Mouse (Mus musculus) limb, embryonic 13.5 days (tissue): ENCODE data around the gene Elmo3. TPM values are rescaled to one million over a fixed set of nuclear protein-coding genes. Genes with fewer than 3 reads are reported as not detected.

ENCODE experiments used
- ATAC-seq: fragments of 200-750 bp; cut with Nextera tagmentation; 2 replicates; pipeline ENCODE4 v1.8.0; 2017; ENCODE audit warnings: low read depth, moderate number of reproducible peaks, moderate TSS enrichment; ENCODE audit not compliant: low FRiP score
- H3K27ac ChIP-seq: fragments of 300-500 bp; sonication (generic); 2 replicates; pipeline ENCODE4 v1.5.1; 2015; ENCODE audit warnings: inconsistent platforms, mild to moderate bottlenecking, moderate library complexity
- H3K27me3 ChIP-seq: fragments of 300-500 bp; sonication (generic); 2 replicates; pipeline ENCODE4 v1.6.1; 2015; ENCODE audit warnings: mild to moderate bottlenecking, inconsistent platforms
- H3K36me3 ChIP-seq: fragments of 300-500 bp; sonication (generic); 2 replicates; pipeline ENCODE4 v1.6.1; 2015; ENCODE audit warnings: inconsistent platforms, mild to moderate bottlenecking, moderate library complexity
- H3K4me1 ChIP-seq: fragments of 300-500 bp; sonication (generic); 2 replicates; pipeline ENCODE4 v1.6.1; 2015; ENCODE audit warnings: inconsistent platforms
- H3K4me2 ChIP-seq: fragments of 300-500 bp; sonication (generic); replicated peaks from 2 replicates; pipeline ENCODE4 v1.6.1; 2015; ENCODE audit warnings: inconsistent platforms, mild to moderate bottlenecking, moderate library complexity
- H3K4me3 ChIP-seq: fragments of 300-500 bp; sonication (generic); 2 replicates; pipeline ENCODE4 v1.5.1; 2015; ENCODE audit warnings: moderate library complexity, mild to moderate bottlenecking, inconsistent platforms
- H3K9ac ChIP-seq: fragments of 300-500 bp; sonication (generic); 2 replicates; pipeline ENCODE4 v1.6.1; 2015; ENCODE audit warnings: mild to moderate bottlenecking, inconsistent platforms
- H3K9me3 ChIP-seq: fragments of 300-500 bp; sonication (generic); 2 replicates; pipeline ENCODE4 v1.6.1; 2016; ENCODE audit warnings: inconsistent platforms
- WGBS: fragments of 180-500 bp; shearing (Covaris S2); methylation state at CpG from one replicate; pipeline ENCODE4 v1.1.7; 2015; 5-methylcytosine and 5-hydroxymethylcytosine counted together
- polyA plus RNA-seq: library from polyadenylated mRNA; unstranded; fragments of >200 nt; fragmentation: Nextera tagmentation; extraction: Ambion mirVana; gene quantifications from 2 replicates; pipeline ENCODE4 v1.2.1, GENCODE M21; 2015

Gene Elmo3
- polyA plus RNA-seq, 1 experiment from 2014 or later, result 3.9 TPM

GRCm38 (mm10) chr8:105306146-105306691 is 818 bp downstream of the Elmo3 start:
- 38% methylated on average over 5 of the region's 5 CpGs for WGBS

GRCm38 (mm10) chr8:105307670-105308069 is 2.3 kb downstream of the Elmo3 start:
- Histone ChIP-seq H3K9ac (no peak overlapping the region), H3K36me3 (peaks cover 79% of the 10 kb centered on the region), H3K4me3 (no peak overlapping the region), H3K4me2 (no peak overlapping the region), H3K27ac (no peak overlapping the region), H3K27me3 (no peaks in the 10 kb centered on the region), H3K9me3 (no peaks in the 10 kb centered on the region), H3K4me1 (peaks cover 24% of the 10 kb centered on the region)
- ATAC-seq, result no peak
- WGBS, result 96% methylated on average over 13 of the region's 13 CpGs

More at GRCm38 (mm10) chr8:105306146-105306691, 818 bp downstream of the Elmo3 start:
- H3K4me3 ChIP-seq, result peak overlapping the region; percentile 40
- peak overlapping the region; percentile 58 for H3K9ac ChIP-seq
- peak overlapping the region; percentile 72 for H3K4me2 ChIP-seq
- H3K27ac ChIP-seq, result peak overlapping the region; percentile 70
- ATAC-seq, result peak; percentile 12; the same call in 1 of the 2 replicates
- no peaks in the 10 kb centered on the region for H3K9me3 ChIP-seq
- peaks cover 79% of the 10 kb centered on the region for H3K36me3 ChIP-seq
- no peaks in the 10 kb centered on the region for H3K27me3 ChIP-seq
- peaks cover 24% of the 10 kb centered on the region for H3K4me1 ChIP-seq

- H3K9me3 ChIP-seq, result no peaks in the 10 kb centered on the region
- ATAC-seq, result no peak
- H3K4me2 ChIP-seq, result no peak overlapping the region
- no peak overlapping the region for H3K27ac ChIP-seq
- peaks cover 81% of the 10 kb centered on the region for H3K36me3 ChIP-seq
- no peaks in the 10 kb centered on the region for H3K27me3 ChIP-seq
- WGBS, result 92% methylated on average over 10 of the region's 10 CpGs
- no peak overlapping the region for H3K9ac ChIP-seq
- H3K4me3 ChIP-seq, result no peak overlapping the region
- H3K4me1 ChIP-seq, result peaks cover 24% of the 10 kb centered on the region
These were observed 3.0 kb downstream of the Elmo3 start for GRCm38 (mm10) chr8:105308428-105308827.

- H3K4me2 ChIP-seq, result no peak overlapping the region
- WGBS, result 81% methylated on average over 15 of the region's 15 CpGs
- no peak overlapping the region for H3K27ac ChIP-seq
- H3K27me3 ChIP-seq, result no peaks in the 10 kb centered on the region
- no peak overlapping the region for H3K4me3 ChIP-seq
- no peak overlapping the region; the same call in 1 of the 2 replicates for H3K9ac ChIP-seq
- H3K9me3 ChIP-seq, result no peaks in the 10 kb centered on the region
- ATAC-seq, result no peak
- peaks cover 23% of the 10 kb centered on the region for H3K4me1 ChIP-seq
- H3K36me3 ChIP-seq, result peaks cover 82% of the 10 kb centered on the region
These were observed 3.9 kb downstream of the Elmo3 start for GRCm38 (mm10) chr8:105309142-105309847.

- Histone ChIP-seq H3K9me3 (no peaks in the 10 kb centered on the region), H3K4me1 (peaks cover 16% of the 10 kb centered on the region), H3K27me3 (no peaks in the 10 kb centered on the region), H3K9ac (no peak overlapping the region), H3K27ac (no peak overlapping the region), H3K4me2 (no peak overlapping the region), H3K4me3 (no peak overlapping the region), H3K36me3 (peaks cover 83% of the 10 kb centered on the region)
- WGBS, result 88% methylated on average over 8 of the region's 8 CpGs
- no peak for ATAC-seq
These were observed 4.7 kb downstream of the Elmo3 start for GRCm38 (mm10) chr8:105310118-105310517.

GRCm38 (mm10) chr8:105311718-105312117 is 6.3 kb downstream of the Elmo3 start:
- no peak for ATAC-seq
- Histone ChIP-seq H3K4me1 (peaks cover under 1% of the 10 kb centered on the region; the same call in 1 of the 2 replicates), H3K4me2 (no peak overlapping the region), H3K36me3 (peaks cover 95% of the 10 kb centered on the region), H3K27me3 (no peaks in the 10 kb centered on the region), H3K9ac (no peak overlapping the region), H3K4me3 (no peak overlapping the region), H3K27ac (no peak overlapping the region), H3K9me3 (no peaks in the 10 kb centered on the region)
- 90% methylated on average over 1 of the region's 1 CpGs for WGBS

- H3K4me1 ChIP-seq, result no peaks in the 10 kb centered on the region
- no peak overlapping the region for H3K27ac ChIP-seq
- WGBS, result 89% methylated on average over 8 of the region's 8 CpGs
- no peaks in the 10 kb centered on the region for H3K27me3 ChIP-seq
- no peaks in the 10 kb centered on the region for H3K9me3 ChIP-seq
- H3K9ac ChIP-seq, result no peak overlapping the region
- H3K4me2 ChIP-seq, result no peak overlapping the region
- no peak for ATAC-seq
- H3K4me3 ChIP-seq, result no peak overlapping the region
- peaks cover 95% of the 10 kb centered on the region for H3K36me3 ChIP-seq
These were observed 7.6 kb downstream of the Elmo3 start for GRCm38 (mm10) chr8:105312891-105313481.

- Histone ChIP-seq H3K27me3 (no peaks in the 10 kb centered on the region), H3K4me1 (no peaks in the 10 kb centered on the region), H3K27ac (no peak overlapping the region), H3K9ac (no peak overlapping the region), H3K9me3 (no peaks in the 10 kb centered on the region), H3K4me3 (no peak overlapping the region), H3K36me3 (peaks cover 95% of the 10 kb centered on the region), H3K4me2 (no peak overlapping the region)
- ATAC-seq, result no peak
- 74% methylated on average over 9 of the region's 9 CpGs for WGBS
These were observed 8.4 kb downstream of the Elmo3 start for GRCm38 (mm10) chr8:105313622-105314402.

- Histone ChIP-seq H3K4me1 (no peaks in the 10 kb centered on the region), H3K27ac (no peak overlapping the region), H3K9ac (no peak overlapping the region), H3K4me2 (no peak overlapping the region), H3K27me3 (no peaks in the 10 kb centered on the region), H3K9me3 (no peaks in the 10 kb centered on the region), H3K4me3 (no peak overlapping the region), H3K36me3 (peaks cover 95% of the 10 kb centered on the region)
- 90% methylated on average over 18 of the region's 18 CpGs for WGBS
- ATAC-seq, result no peak
These were observed 9.8 kb downstream of the Elmo3 start for GRCm38 (mm10) chr8:105315073-105315769.

GRCm38 (mm10) chr8:105317941-105318340 is 12.5 kb downstream of the Elmo3 start:
- Histone ChIP-seq H3K36me3 (peaks cover 81% of the 10 kb centered on the region), H3K4me3 (no peak overlapping the region), H3K9ac (no peak overlapping the region), H3K4me1 (no peaks in the 10 kb centered on the region), H3K27me3 (no peaks in the 10 kb centered on the region), H3K4me2 (no peak overlapping the region), H3K9me3 (no peaks in the 10 kb centered on the region), H3K27ac (no peak overlapping the region)
- 82% methylated on average over 4 of the region's 4 CpGs for WGBS
- ATAC-seq, result no peak

- peaks cover 77% of the 10 kb centered on the region for H3K36me3 ChIP-seq
- H3K9me3 ChIP-seq, result no peaks in the 10 kb centered on the region
- WGBS, result 84% methylated on average over 11 of the region's 11 CpGs
- no peak overlapping the region for H3K4me3 ChIP-seq
- no peaks in the 10 kb centered on the region for H3K4me1 ChIP-seq
- no peak overlapping the region for H3K27ac ChIP-seq
- H3K4me2 ChIP-seq, result no peak overlapping the region
- no peak for ATAC-seq
- no peak overlapping the region for H3K9ac ChIP-seq
- H3K27me3 ChIP-seq, result no peaks in the 10 kb centered on the region
These were observed 13.3 kb downstream of the Elmo3 start for GRCm38 (mm10) chr8:105318662-105319190.
